Mouse (Mus musculus) layer of hippocampus, postnatal 36 days (tissue): Measurements from ENCODE around the gene Cacnb2. TPM values are rescaled to one million over a fixed set of nuclear protein-coding genes. Genes with fewer than 3 reads are reported as not detected.

ENCODE experiments used
- DNase-seq, 2 experiments: peaks; one replicate each; pipeline ENCODE4 v3.0.0; 2022
- total RNA-seq, 2 experiments: library from RNA; stranded (reverse); gene quantifications; 2 replicates each; pipeline ENCODE4 v1.2.3; 2021

Cacnb2 gene
- total RNA-seq, 2 experiments from 2014 or later = 82.8 to 98.8 TPM

DNA sequence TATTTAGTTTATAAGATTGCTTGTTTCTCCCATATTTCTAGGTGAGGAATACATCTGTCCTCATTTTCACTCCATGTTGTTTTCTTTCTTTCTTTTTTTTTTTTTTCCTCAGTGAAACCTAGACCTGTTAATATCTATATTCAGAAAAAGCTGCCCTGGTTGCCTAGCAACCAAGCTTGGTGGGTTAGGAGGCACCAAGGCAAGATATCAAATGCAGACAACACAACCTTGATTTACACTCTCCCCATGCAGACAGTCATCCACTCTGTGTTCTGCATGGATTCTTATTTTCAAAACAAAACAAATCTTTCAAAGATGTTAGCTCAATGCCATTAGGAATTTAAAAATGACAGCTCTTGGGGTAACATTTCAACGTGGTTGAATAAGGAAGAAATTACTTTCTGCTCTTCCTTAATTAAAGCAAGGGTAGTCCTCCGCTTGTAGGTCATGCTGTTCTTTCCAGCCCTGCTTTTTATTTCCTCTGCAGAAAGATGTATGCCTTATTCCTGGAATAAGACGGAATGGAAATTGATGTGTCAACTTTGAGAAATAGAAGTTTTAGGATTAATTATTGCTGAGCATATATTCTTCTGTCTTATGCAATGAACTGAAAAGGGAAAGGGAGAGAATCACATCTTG is 172.1 kb downstream of the Cacnb2 start:
- DNase-seq = no peak

DNA sequence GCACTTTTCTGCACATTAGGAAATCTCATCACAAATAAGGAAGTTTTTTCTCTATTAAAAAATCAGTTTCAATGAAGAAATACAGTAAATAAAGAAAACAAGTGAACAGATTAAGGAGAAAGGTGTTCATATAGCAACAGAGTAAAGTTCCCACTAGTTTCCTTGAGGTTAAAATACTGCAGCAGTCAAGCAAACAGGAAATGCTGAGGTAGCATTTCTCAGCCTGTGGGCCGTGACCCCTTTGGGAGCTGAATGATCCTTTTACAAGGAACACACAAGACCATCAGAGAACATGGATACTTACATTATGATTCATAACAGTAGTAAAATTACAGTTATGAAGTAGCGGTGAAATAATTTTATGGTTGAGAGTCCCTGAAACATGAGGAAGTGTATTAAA is 185.1 kb downstream of the Cacnb2 start:
- no peak for DNase-seq

DNA sequence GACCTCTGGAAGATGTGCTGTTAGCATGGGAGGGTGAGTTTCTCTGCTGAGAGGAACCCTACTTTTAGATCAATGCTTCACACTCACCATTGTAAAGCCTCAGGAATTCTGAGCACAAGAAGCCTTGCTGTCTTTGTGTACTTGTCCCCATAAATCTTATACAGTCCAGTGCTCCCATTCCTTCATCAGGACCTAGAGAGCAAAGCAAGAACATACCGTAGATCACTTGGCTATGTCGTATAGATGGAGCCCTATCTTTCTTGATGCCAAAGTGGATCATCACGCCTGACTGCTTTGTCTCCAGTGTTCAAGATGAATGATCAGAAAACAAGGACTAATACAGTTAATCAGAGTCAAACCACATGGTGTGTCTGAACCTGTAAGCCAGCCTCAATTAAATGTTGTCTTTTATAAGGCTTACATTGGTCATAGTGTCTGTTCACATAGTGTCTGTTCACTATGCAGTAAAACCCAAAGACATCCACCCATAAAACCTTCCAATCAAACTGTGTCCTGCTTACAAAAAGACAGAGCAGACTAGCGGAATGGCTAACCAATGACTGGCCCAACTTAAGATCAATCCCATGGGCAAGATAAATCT is 198.7 kb downstream of the Cacnb2 start:
- no peak for DNase-seq

DNA sequence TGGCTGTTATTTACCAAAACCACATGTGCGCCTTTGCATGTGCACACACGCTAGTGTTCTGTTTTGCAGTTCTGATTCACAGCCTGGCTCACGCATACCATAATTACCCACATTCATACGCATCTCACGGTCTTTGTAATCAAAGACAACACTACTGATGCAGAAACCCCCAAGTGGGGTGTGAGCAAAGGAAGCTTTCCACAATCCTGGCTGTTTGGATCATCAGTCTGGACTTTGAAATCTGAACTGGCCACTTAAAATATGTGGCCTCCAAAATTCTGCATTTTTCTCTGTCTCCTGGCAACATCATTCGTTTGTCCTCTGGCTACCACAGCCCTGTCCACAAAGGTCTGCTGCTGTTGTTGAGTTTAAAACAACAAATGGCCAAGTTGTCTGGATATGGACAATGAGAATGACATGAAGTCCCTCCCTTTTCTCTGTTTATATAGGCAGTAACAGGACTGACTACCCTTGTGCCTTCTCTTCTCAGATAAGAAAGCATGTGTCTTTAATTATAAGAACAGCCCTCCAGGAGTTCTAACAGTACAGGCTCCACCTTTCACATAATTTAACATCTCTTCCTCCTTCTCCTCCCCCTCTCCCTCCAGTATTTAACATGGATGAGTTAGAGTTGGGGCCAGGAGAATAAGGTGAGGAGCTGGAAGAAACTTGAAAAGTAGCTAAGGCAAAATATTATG is 204.9 kb downstream of the Cacnb2 start:
- DNase-seq = no peak

DNA sequence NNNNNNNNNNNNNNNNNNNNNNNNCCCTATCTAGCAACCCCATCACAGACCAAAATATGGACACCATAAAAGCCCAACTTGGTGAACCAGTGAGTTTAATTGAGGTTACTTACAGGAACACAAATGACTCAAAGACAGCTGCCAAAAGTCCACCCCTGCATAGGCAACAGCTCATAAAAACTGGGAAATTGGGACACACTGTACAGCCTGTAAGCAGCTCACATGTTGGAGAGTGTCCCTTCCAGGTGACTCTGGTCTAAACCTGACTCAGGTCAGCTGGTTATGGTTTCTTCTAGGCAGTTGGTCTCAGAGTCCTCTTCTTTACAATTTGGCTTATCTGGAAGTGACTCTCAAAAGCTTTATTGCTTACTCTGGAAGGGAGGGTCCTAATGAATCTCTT is 212.1 kb downstream of the Cacnb2 start:
- no peak for DNase-seq

DNA sequence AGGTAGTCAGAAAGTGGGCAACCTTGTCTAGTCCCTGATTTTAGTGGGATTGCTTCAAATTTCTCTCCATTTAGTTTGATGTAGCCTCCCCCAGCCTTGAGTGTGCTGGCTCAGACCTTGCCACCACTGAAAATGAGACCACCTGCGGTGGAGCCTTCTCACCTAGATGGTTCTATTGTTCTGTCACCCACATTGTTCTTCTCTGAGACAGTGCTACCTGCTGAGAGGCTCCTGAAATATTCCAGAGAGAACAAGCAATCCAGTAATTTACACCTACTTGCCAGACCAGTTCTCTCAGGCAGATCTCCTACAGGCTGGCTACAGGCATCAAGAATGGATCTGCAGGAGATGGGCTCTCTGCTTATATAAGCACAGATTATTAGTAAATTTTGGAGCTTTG is 215.8 kb downstream of the Cacnb2 start:
- no peak for DNase-seq

DNA sequence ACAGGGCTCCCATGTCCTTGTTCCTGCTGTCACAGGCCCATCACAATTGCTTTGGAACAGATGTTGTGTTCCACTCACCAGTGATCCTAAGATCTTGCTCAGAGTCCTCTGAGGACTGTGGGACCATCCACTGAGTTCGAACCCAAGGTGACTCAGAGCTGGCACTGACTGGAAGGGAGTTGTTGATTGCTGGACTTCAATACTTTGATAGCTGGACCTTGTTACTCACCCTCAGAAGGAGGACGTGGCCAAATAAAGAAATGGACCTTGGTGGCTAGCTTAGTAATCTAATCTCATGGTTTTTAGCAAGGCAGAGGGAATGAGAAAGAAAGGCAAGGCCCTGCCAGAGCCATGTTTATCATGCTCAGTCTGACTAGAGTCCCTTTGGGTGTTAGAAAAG is 218.1 kb downstream of the Cacnb2 start:
- DNase-seq = no peak

DNA sequence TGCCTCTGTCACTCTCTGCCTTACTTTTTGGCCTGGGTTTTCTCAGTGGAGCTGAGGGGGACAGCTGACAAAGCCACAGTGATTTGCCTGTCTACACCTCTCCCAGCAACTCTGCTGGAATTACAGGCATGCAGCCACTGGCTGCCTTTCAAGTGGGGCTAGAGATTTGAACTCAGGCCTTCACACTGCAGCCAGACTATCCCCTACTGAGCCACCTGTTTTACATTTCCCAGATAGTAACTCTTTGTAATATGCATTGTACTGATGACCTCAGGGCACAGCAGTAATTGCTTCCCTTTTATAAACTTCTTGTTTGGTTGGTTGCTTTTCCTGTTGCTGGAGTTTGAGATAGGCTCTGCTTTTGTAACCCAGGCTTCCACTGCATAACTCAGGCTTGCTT is 220.2 kb downstream of the Cacnb2 start:
- no peak for DNase-seq

DNA sequence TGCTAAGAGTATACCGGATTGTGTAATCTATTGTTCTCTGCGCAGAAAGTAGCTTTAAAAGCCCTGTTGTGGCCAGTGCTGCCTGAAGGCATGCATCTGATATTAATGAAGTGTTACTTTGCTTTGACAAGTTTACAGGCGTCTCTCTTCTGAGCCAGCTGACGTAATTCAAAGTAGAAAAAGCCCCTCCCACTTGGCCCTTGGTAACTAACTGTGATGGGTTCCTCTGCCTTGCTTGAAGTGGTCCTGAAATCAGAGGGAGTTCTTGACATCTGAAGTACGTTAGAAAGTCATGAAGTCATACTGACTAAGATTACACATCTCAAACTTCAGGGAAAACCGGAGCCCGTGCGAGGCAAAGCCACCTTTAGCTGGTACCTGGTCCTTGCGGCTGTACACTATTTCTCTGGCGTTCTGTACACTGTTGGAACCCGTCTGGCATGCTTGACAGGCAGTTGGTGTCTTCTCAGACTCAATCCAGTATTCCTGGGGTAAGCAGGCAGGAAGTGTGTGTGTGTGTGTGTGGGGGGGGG is 221.0 kb downstream of the Cacnb2 start:
- DNase-seq = no peak

DNA sequence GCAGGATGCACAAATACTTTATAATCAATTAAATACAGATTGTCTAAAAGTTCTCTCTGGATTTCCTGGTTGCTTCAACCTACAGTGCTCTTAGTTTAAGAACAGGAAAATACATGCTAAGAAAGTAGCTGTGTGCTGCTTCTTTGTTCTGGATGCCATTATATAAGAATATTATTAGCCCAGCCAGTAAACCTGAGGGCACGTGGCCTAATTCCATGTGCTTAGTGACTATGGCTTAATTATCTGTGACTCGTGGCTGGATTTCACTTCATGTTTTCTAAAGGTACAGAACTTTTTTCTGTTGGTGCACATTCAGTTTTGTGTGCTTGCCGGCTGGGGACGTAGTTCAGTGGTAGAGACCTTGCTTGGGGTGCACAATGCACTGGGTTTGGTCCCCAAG is 222.3 kb downstream of the Cacnb2 start:
- no peak for DNase-seq

DNA sequence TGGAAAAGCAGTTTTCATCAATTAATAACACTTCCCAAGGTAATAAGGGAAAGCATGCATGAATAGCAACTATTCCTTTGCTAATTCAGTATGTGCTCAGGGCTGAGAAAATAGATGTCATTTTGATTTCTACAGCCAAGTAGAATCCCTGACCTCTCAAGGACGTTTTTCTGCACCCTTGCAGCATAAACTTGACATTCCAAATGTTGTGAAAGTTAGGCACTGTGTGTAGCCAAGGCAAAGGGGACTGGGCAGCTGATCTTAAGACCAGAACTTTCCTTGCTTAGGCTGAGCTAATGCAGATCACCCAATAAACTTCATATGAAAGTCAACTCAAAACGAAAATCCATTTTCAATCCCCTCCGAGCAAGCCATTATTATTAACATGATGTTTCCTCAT is 226.6 kb downstream of the Cacnb2 start:
- no peak for DNase-seq

DNA sequence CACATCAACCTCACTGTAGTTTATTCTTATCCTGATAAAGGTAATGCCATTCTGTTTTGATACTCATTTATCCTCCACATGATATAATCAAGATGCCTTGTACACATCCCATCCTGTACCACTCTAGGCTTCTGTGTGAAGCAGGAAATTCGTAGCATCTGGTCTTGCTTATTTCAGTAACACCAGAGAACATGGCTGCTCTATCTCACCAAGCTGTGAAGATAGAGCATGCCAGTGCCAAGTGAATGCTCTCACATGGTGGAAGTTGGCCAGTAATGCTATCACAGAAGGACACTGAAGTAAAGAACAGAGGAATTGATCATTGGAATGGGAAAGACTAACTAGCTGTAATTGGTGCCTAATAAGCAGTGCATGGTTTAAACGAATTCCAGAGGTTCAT is 228.4 kb downstream of the Cacnb2 start:
- DNase-seq = no peak

DNA sequence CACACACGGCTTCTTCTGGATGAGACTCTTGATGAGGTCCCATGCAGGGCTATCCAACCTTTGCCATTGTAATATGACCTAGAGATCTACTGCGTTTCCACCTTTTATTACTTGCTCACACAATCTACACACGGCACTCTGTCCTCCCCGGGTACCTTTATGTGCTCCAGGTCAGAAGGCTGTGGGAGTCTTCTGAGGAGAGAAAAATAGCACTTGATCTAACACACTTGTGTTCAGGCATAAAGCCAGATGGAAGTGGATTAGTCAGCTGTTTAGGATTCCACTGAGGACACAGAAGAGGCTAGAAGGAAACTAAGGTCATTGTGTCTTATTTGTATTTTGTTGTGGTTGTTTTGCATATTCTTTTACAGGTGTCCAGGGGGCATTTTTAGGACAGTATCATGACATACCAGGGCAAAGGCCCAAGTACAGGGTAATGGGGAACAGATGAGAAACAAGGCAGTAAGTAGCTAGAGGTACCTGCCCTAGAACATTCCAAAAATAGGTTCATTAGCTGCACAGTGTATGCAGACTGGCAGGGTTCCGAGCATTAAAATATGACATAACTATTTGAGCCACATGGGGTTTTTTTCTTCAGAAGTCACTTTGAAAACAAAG is 231.9 kb downstream of the Cacnb2 start:
- no peak for DNase-seq

DNA sequence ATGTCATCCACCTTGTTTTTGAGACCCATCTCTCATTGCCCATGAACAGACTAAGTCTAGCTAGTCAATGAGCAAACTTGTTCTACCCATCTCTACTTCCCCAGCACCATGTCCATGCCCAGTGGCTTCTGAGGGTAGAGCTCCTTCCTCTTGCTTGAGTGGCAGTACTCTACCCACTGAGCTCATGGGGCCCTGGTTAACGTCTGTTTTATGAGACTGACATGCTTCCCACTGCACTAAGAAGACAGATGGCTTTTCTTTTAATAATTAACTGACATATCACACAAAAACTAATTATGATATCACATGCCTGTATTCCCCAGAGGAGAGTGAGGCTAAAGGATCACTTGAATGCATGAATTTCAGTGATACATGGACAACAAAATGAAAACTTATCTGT is 238.4 kb downstream of the Cacnb2 start:
- no peak for DNase-seq

DNA sequence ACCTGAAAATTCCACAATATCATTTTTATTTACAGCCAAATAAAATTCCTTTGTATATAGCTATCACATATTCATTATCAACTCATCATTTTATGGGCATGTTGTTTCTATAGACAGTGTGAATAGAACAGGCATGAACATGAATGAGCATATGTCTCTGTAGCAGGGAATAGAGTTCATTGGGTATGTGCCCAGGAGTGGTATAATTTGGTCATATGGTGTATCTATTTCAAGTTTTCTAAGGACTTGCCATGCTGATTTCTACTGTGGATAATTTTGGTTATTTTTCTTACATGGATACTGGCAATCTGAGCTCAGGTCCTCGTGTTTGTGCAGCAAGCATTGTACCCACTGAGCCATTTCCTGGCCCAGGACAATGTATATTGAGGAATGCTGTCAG is 243.8 kb downstream of the Cacnb2 start:
- no peak for DNase-seq

DNA sequence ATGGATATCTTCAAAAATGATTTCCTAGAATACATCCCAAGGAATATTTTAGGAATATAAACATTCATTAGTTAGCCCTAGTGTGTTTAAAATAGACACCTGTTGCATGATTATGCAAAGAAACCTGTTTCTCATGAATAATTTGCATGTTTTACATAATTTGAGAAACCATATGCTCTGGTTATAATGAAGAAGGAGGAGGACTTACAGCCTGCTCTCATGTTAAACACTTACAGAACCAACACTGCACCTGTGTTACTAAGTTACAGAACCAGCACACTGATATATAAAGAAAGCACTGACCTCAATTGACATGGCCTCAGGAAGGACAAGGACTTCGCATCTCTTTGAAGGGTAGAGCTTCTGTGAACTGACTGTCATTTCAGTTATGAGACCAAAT is 244.3 kb downstream of the Cacnb2 start:
- no peak for DNase-seq

DNA sequence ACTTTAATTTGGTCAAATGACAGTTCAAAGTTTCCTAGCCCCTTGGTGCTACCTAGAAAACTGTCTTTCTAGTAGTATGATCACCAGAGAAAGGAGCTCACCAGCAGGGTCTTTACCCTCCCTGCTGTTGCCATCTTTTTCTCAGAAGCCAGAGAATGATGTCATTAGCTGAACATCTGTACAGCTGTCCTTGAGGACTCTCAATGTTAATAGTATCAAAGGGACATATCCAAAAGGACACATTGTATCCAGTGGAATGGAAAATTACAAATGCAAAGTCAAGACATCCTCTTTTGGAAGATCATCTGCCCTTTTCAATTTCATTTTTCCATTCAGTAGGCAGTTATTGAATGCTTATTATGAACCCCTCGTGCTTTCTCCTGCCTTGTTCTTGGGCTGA is 247.9 kb downstream of the Cacnb2 start:
- DNase-seq = no peak

DNA sequence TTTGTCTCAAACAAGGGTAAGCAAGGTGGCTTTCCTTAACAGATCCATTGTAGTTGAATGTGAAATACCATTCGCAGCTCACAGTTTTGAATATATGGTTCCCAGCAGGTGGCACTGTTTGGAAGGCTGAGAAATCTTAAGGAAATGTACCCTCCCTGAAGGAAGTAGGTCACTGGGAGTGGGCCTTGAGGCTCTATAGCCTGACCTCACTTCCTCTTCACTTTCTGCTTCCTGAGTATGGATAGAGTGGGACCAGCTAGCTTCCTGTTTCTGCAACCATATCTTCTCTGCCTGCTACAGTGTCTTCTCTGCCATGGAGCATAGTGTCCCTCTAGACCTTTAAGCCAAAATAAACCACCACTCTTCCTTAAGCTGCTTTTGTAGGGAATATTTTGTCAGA is 248.5 kb downstream of the Cacnb2 start:
- no peak for DNase-seq

DNA sequence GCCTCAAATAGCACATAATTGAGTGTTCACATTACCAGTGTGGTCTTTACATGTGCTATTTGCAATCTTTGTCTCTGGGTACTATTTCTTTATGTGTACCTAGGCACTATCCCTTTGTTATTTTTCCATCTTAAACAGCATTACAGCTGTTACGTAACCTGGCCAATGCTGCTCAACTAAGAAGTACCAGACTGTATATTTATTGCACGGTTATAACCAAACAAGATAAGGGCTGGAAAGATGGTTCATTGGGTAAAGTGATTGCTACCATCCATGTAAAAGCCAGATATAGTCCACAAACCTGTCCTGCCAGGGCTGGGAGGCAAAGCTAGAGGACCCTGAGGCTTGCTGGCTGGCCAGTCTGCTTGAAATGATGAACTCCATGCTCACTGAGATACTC is 251.2 kb downstream of the Cacnb2 start:
- DNase-seq = no peak

DNA sequence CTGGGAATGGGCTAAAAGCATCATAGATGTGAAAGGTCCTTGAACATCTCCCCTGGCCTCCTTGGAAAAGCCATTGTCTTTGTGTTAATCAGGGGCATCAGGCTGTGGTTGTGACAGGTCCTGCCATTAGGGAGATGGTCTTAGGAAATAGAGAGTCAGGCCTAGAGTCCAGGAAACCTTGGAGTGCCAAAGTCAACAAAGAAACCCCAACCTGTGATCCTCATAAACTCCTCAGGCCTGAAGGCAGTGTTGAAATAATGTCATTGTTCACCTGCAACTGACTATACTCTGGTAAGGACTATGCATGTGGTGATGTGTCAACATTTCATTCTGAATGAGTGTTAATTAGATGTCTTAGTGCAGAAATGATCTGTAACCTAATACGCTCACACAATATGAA is 255.4 kb downstream of the Cacnb2 start:
- no peak for DNase-seq

DNA sequence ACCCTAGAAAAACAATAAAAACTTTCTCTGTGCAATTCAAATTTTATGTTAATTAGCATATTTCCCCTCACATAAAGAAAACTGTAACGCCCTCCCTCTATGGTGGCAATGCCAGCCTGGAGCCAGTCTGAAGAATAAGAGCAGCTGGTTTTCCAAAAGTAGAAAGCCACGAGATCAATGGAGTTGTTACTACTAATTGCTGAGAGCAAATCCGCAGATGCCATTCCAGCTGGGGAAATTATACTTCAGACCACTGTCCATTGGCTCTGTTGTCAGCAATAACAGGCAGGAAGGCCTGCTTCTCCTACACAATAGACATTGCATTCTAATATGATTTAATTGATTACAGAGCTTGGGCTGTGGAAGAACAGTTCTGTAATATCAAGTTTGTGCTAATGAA is 257.5 kb downstream of the Cacnb2 start:
- no peak for DNase-seq

DNA sequence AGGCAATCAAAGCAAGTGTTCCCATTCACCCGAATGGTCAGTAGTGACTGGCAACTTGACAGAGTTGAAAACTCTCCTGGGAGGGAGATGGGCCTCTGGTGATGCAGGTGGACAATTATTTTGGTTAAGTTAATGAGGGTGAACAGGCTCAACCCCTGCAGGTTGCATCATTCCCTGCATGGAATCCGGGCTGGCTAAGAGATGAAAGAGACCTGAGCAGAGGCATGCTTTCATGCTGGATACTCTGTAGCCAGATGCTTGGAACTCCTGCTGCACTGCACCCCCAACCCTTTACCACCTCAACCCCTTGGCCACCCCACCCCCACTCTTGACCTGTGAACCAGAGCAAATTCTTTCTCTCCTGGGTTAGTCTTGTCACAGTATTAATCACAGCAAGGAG is 258.7 kb downstream of the Cacnb2 start:
- DNase-seq = no peak

DNA sequence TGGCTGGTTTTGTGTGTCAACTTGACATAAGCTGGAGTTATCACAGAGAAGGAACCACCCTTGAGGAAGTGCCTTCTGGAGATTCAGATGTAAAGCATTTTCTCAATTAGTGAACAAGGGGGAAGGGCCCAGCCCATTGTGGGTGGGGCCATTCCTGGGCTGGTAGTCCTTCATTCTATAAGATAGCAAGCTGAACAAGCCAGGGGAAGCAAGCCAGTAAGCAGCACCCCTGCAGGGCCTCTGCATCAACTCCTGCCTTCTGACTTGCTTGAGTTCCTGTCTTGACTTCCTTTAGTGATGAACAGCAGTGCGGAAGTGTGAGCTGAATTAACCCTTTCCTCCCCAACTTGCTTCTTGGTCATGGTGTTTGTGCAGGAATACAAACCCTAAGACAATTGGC is 260.1 kb downstream of the Cacnb2 start:
- no peak for DNase-seq

DNA sequence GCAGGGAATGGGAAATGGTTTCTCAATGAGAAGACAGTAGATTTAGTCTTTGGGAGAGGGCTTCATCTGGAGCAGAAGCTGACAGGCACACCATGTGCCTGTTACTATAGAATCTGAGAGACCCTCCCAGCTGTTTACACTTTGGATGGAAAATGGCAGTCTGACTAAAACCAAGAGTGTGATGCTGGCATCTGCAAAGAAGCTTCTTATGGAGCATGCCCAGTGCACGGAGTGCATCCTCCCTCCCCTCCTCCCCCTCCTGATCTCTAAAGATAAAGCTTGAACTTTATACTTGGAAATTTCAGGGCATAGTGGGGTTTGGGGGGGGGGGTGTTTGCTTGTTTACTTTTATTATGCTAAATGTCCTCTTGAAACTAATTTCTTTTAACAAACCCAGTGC is 270.2 kb downstream of the Cacnb2 start:
- no peak for DNase-seq
